Mouse (Mus musculus): Measurements from ENCODE around the gene Nktr. TPM values are rescaled to one million over a fixed set of nuclear protein-coding genes. Genes with fewer than 3 reads are reported as not detected.

Gene Nktr
- polyA plus RNA-seq (2012; rRNA removed), result 161 and 168 TPM in 2 replicates

DNA sequence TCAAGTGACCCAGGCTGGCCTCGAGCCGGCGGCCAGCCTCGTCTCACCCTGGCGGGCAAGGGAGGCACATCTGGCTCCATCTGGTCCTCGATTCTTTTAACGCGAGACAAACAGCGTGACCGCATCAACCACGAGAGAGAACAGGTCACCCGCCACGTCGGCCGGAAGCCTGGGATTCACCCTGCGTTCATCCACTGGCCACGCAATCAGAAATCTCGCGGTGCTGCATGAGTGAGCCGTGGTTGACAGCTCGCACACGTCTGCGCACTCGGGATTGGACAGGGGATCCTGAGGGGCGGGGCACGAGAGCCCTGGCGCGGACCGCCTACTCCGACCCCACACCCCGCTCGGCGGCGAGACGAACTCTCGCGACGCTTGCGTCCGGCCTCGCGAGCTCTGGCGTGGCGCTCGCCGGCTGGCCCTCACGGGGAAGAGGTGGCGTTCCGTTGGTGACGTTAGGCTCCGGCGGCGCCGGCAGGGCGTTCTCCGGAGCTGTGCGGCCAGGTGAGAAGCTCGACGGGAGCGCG is at the start of gene Nktr:
Gene Nktr (plus strand): TSS at position 378 of the 527 bp plus-strand sequence.

GRCm38 (mm10) chr9:121704646-121705625 is 14.0 kb upstream of the Nktr start, which contains the start of gene Sec22c:
Sec22c (minus strand) TSS chr9:121705490.

DNA sequence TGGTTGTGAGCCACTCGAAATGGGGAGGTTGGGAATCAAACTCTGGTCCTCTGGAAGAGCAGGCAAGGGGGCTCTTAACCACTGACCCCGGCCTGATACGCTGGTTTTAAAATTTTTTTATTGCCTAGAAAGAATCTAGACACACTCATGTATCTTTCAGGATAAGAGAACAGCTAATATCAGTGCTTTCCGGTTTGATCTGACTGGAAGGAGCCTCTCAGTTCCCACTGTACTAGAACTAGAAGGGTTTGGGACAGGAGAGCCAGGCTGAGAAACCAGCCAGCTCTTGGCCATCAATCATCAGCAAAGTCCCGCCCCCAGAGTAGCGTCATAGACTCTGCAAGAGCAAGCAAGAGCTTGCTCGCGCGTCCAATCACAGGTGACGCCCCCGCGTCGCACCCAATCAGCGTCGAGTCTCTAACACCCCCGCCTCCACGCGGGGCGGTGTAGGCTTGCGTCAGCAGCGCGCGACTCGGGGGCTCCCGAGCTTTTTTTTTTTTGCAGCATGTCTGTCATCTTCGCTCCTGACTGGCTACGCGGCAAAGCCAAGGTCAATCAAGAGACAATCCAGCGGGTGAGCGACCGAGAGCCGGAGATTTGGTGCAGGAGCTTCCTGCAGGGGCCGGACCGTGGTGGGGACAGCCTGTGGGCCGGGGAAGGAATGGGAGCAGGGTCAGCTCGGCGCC is 8.9 kb upstream of the Nktr start, which contains the start of gene Ss18l2:
Gene Ss18l2 (plus strand): TSS at position 432 of the 686 bp plus-strand sequence.

DNA sequence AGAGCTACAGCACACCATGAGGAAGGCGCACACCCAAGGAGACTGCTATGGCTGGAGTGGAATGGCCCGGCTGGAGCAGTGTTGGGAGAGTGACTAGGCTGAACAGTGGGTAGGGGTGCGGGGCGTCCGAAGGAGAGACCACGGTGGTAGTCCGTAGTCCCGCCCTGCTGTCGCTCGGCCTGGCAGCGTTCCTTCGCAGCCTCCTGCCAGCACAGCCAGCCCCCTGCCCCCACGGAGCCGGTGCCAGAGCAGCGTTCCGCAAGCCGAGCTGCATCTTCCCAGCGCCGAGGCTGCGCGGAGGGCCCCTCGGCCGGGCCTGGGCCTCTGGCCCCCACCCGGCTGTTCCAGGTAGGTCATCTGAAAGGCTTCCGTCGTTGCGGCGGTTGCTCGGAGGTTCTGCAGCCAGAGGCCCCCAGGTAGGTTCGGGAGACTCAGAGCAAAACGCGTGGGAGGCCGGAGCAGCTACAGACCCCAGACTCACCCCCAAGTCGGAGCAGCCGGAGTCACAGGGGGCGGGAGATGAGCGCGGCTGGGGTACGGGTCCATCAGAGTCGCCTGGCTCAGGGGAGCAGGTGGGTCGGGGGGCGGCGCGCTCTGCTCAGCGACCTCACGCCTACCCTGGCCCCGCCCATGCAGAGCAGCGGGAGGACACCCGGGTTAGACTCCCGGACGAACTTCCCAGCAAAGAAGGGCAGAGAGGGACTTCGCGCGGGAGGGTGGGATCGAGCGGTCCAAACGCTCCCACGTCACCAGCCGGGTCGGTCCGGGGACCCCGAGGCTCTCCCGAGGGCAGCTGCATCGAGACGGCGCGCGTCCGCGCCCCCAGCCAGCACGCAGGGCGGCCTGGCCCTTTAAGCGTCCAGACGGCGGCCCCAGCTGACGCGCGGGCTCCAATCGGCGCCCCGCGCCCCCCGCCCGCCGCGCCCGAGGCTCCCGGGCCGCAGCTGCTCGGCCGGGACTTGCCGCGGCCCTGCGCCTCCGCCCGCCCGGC is 40.4 kb downstream of the Nktr start, which contains the start of gene Zfp651:
Gene Zfp651 (plus strand): TSS at position 240 of the 991 bp plus-strand sequence.

GRCm38 (mm10) chr9:121777484-121778065 is 58.6 kb downstream of the Nktr start, which contains the start of gene Klhl40:
Klhl40 (plus strand) TSS chr9:121777607.

DNA sequence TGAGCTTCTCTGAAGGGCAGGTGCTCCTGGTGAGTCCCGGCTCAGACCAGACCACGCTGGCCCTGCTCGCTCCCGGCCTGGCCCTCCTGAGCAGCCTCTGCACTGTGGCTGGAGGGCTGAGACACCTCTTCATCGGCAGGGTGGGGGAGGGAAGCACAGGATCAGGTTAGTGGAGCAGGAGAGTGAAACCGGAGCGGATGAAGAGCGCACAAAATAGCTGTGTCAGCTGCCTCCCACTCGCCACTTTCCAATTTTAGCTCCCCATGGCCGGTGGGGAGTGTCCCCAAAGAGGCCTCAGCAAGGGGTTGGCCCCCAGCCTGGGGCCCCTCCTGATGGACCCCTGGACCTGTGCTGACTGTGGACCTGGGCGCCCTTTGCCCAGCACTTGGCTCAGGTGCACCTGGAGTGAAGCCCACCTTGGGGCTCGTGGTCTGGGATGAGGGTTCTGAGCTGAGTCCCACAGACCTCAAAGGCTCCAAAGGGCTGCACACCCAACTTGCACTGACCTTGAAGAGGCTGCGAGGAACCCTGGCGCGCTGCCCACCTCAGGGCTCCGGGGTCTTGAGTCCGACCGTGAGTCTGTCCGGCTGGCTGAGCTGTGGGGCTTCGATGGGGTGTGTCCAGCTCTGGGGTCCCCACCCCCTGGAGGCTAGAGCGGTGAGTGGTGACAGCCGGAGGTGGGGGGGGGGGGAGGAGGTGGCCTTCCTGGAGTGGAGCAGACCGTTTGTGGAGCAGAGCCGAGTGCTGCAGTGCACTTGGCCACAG is 73.0 kb downstream of the Nktr start, which contains the start of gene Hhatl:
Gene Hhatl (minus strand): TSS at position 751 of the 765 bp plus-strand sequence.

Other genes starting within 250 kb of the Nktr start
- 31.7 and 39.5 TPM in 2 replicates for gene Cck, start 223.5 kb upstream of the Nktr start, polyA plus RNA-seq (2012; rRNA removed)
- 0.13 TPM in 1 of 2 replicates, not detected in the other for gene Lyzl4, start 77.1 kb upstream of the Nktr start, polyA plus RNA-seq (2012; rRNA removed)
- 0.60 and 0.75 TPM in 2 replicates for gene Vipr1, start 76.5 kb upstream of the Nktr start, polyA plus RNA-seq (2012; rRNA removed)
- 18.8 and 20.5 TPM in 2 replicates for gene Sec22c, start 13.7 kb upstream of the Nktr start, polyA plus RNA-seq (2012; rRNA removed)
- gene Ss18l2, start 8.8 kb upstream of the Nktr start, polyA plus RNA-seq (2012; rRNA removed), result 84.5 and 92.1 TPM in 2 replicates
- 45.1 and 50.1 TPM in 2 replicates for gene Zfp651, start 40.2 kb downstream of the Nktr start, polyA plus RNA-seq (2012; rRNA removed)
- gene Klhl40, start 58.4 kb downstream of the Nktr start, polyA plus RNA-seq (2012; rRNA removed), result 0.54 and 3.0 TPM in 2 replicates
- 0.27 and 0.51 TPM in 2 replicates for gene Hhatl, start 73.3 kb downstream of the Nktr start, polyA plus RNA-seq (2012; rRNA removed)
- gene Ccdc13, start 120.3 kb downstream of the Nktr start, polyA plus RNA-seq (2012; rRNA removed), result 2.3 and 3.3 TPM in 2 replicates
- gene Higd1a, start 139.2 kb downstream of the Nktr start, polyA plus RNA-seq (2012; rRNA removed), result 68.5 and 72.5 TPM in 2 replicates
- gene Ackr2, start 179.2 kb downstream of the Nktr start, polyA plus RNA-seq (2012; rRNA removed), result 0.94 and 1.9 TPM in 2 replicates
- not detected in 2 replicates for gene Cyp8b1, start 197.1 kb downstream of the Nktr start, polyA plus RNA-seq (2012; rRNA removed)
- gene Fam198a, start 231.8 kb downstream of the Nktr start, polyA plus RNA-seq (2012; rRNA removed), result 1.6 and 3.5 TPM in 2 replicates